Mouse (Mus musculus): Measurements from ENCODE around the gene Slc19a2.

- TF ChIP-seq CTCF (IDR thresholded peaks at IDR 0.05; ENCODE audit: low read depth) (no peak), EP300 (IDR thresholded peaks at IDR 0.05; ENCODE audit: low read depth) (no peak)
Observed at GRCm38 (mm10) chr1:164261553-164261952, 12.7 kb downstream of the Slc19a2 start.
